Mouse (Mus musculus) lung, adult 2 months (tissue): Measurements from ENCODE around the gene Art5. TPM values are rescaled to one million over a fixed set of nuclear protein-coding genes. Genes with fewer than 3 reads are reported as not detected.
A peak's percentile ranks its signal among the peaks of the same experiment; 100 is the strongest.

Source experiments
- DNase-seq: peaks from one replicate; pipeline ENCODE4 v3.0.0; 2022
- H3K4me1 ChIP-seq: fragments of 200-500 bp; 2 replicates; pipeline ENCODE4 v1.6.1; 2011; ENCODE audit warnings: low read length; ENCODE audit not compliant: control insufficient read depth, insufficient read depth
- H3K4me3 ChIP-seq: fragments of 200-500 bp; replicated peaks from 2 replicates; pipeline ENCODE3; 2011; ENCODE audit warnings: low read depth, mild to moderate bottlenecking, control low read depth, low read length; ENCODE audit errors: extremely low read depth
- CTCF ChIP-seq: fragments of 200-500 bp; IDR thresholded peaks from 2 replicates; pipeline ENCODE4 v1.5.1; 2011; ENCODE audit warnings: mild to moderate bottlenecking, low read length, control low read depth; ENCODE audit not compliant: insufficient read depth
- POLR2A ChIP-seq: fragments of 200-500 bp; IDR thresholded peaks from 2 replicates; pipeline ENCODE4 v1.6.1; 2011; ENCODE audit warnings: low read depth, mild to moderate bottlenecking, control low read depth, low read length, borderline replicate concordance; ENCODE audit errors: extremely low read depth
- WGBS: fragments of 180-500 bp; shearing (Covaris S2); methylation state at CpG from one replicate; pipeline ENCODE4 v1.1.7; 2018; 5-methylcytosine and 5-hydroxymethylcytosine counted together
- polyA plus RNA-seq: library from polyadenylated mRNA; depleted of rRNA; stranded (reverse); fragments of >200 nt; gene quantifications from 2 replicates; pipeline ENCODE4 v1.2.3, GENCODE M21; 2012

Art5 gene
- polyA plus RNA-seq, 1 experiment = 1.2 TPM

DNA sequence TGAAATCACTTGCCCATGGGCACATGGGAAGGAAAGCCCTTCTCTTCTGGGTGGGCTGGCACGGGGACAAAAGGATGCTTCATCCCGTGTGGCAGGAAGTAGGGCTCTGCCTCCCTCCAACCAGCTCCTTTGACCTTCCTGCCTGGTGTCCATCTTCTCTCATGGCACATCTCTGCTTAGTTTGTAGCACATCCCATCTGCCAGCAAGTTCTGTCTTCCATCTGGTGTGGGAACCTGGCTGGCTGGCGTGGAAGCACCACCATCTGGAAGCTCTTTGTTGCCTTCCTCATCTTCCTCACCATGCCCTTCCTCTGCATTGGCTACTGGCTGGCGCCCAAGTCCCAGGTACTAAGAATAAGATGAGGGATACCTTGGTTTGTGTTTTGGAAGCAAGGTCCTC is 22.0 kb downstream of the Art5 start:
- Histone ChIP-seq H3K4me1 (no peaks in the 10 kb centered on the region), H3K4me3 (no peak overlapping the region)
- DNase-seq = no peak
- WGBS = 65% methylated on average over 4 of the region's 4 CpGs
- TF ChIP-seq CTCF (no peak), POLR2A (no peak)

DNA sequence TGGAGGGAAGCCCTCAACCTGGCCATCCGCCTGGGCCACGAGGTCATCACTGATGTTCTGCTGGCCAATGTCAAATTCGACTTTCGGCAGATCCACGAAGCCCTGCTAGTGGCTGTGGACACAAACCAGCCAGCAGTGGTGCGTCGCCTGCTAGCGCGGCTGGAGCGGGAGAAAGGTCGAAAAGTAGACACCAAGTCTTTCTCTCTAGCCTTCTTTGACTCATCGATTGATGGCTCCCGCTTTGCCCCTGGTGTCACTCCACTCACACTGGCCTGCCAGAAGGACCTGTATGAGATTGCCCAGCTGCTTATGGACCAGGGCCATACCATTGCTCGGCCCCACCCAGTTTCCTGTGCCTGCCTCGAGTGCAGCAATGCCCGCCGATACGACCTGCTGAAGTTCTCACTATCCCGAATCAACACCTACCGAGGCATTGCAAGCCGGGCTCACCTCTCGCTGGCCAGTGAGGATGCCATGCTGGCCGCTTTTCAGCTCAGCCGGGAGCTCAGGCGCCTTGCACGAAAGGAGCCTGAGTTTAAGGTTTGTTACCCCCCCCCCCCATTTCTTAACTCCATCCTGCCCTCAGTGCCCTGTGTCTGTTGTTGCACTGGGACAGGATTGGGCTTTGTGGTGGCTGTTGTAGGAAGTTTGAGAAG is 25.1 kb downstream of the Art5 start:
- Histone ChIP-seq H3K4me1 (no peaks in the 10 kb centered on the region), H3K4me3 (no peak overlapping the region)
- TF ChIP-seq POLR2A (no peak), CTCF (no peak)
- 84% methylated on average over 26 of the region's 26 CpGs for WGBS
- DNase-seq = no peak

DNA sequence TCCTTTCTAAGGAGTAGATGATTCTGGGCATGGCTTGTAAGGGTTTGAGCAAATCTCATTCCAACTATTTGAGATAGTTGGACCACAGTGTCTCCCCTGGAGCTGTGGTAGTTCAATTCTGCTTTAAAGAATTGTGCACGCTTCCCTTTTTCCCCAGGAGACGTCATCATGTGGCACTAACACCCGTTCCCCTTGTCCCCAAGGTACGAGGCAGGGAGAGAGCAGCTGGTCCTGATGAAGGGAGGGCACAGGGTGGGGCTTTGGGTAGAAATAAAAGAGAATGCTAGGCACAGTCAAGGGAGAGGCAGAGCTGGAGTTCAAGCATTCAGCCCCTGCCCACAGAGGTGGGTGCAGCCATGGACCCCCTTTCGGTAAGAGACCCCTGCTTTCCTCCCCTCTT is 26.5 kb downstream of the Art5 start, which contains the start of gene Trpc2:
Trpc2 (plus strand) TSS at position 301 of the 400 bp plus-strand sequence.
- 79% methylated on average over 5 of the region's 5 CpGs for WGBS
- TF ChIP-seq CTCF = no peak
- no peak for TF ChIP-seq POLR2A
- DNase-seq = no peak
- no peaks in the 10 kb centered on the region for H3K4me1 ChIP-seq
- H3K4me3 ChIP-seq = no peak within 1 kb of the TSS

DNA sequence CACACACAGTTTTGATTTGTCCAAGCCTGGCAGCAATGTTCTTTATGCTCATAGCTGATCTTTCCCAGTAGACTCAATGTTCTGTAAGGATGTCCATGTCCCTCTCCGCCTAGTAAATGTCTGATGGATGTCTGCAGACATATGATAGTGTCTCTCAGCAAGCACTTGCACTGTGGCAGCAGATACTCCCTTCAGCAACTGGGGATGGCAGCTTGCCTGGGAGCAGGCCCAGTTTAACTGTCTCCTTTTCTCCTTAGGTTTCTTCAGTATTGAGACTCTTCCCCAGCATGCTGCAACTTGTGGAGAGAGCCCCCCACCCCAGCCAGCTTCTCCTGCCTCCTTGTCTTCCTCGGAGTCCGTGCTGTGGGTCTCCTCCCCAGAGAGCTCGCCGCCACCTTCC is 27.5 kb downstream of the Art5 start:
- DNase-seq = no peak
- Histone ChIP-seq H3K4me3 (no peak overlapping the region), H3K4me1 (no peaks in the 10 kb centered on the region)
- 95% methylated on average over 5 of the region's 5 CpGs for WGBS
- TF ChIP-seq POLR2A (no peak), CTCF (no peak)

DNA sequence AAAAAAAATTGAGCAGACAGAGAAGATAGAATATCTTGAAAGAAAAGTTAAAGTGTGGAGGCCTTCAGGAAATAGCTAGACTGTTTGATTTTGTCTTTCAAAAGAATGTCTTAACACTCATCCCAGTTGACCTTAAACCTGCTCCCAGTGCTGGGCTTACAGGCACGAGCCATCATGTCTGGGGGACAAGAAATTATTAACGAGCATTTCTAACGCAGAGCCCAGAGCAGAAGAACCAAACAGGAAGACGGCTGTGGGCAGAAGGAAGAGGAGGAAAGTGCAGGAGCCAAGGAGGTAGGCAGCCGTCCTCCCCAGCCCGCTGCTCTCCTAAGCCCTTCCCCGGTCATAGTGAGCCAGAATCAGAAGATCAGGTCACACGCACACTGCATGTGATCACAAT is 29.0 kb downstream of the Art5 start:
- Histone ChIP-seq H3K4me1 (no peaks in the 10 kb centered on the region), H3K4me3 (no peak overlapping the region)
- WGBS = 72% methylated on average over 8 of the region's 8 CpGs
- DNase-seq = no peak
- no peak for TF ChIP-seq CTCF
- TF ChIP-seq POLR2A = no peak

DNA sequence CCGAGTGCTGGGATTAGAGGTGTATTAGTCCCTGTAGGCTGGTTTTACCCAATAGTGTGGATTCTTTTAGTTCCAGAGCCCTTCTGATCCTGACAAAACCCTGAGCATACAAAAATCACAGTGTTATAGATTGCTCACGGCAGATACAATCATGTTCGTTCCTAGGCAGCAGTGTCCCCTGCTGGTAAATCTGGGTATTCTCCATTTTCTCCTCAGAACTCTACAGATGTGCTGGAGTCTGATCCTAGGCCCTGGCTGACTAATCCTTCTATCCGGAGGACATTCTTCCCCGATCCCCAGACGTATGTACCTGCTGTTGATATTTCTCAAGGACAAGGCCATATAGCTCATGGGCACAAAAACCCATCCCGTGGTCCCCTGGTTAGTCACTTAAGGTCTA is 30.8 kb downstream of the Art5 start:
- H3K4me3 ChIP-seq = no peak overlapping the region
- WGBS = 72% methylated on average over 7 of the region's 7 CpGs
- H3K4me1 ChIP-seq = no peaks in the 10 kb centered on the region
- no peak for DNase-seq
- TF ChIP-seq POLR2A (no peak), CTCF (peak; percentile 37; the same call in 1 of the 2 replicates)

DNA sequence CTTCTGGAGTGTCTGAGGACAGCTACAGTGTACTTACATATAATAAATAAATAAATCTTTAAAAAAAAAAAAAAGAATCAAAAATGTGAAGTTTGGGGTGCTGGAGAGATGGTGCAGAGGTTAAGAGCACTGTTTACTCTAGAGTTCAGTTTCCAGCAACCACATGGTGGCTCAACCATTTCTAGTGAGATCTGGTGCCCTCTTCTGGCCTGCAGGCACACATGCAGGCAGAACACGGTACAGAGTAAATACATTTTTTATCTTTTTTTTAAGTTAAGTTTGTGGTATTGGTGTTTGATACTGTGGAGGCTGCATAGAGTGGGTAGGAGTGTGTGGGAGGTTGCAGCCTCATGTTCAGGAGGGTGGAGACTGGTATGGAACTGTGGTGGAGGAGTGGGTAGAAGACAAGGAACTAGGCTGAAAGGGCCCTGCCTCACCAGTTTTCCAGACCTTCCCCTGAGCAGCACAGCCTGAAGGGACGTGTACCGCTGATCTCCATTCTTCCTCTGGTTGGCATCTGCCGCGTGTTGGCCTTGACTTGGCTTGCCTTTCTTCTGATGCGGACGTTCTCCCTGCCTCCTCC is 32.5 kb downstream of the Art5 start:
- Histone ChIP-seq H3K4me3 (no peak overlapping the region), H3K4me1 (no peaks in the 10 kb centered on the region)
- TF ChIP-seq POLR2A (no peak), CTCF (peak; percentile 67)
- WGBS = 72% methylated on average over 7 of the region's 7 CpGs
- DNase-seq = no peak

DNA sequence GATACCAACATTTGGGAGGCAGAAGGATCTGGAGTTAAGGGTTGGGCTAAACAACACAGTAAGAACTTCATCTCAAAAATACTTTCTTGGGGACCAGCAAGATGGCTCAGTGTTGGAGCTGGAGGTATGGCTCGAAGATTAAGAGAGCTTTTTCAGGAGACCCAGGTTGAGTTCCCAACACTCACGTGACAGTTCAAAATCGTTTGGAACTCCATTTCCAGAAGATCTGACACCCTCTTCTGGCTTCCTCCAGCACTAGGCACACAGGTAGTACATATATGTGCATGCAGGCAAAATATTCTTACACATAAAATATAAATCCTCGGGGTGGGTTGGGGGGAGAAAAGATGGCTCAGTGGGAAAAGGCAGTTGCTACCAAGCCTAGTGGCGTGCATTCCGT is 42.9 kb downstream of the Art5 start:
- peaks cover 8% of the 10 kb centered on the region for H3K4me1 ChIP-seq
- no peak overlapping the region for H3K4me3 ChIP-seq
- 56% methylated on average over 6 of the region's 6 CpGs for WGBS
- DNase-seq = no peak
- no peak for TF ChIP-seq POLR2A
- no peak for TF ChIP-seq CTCF

DNA sequence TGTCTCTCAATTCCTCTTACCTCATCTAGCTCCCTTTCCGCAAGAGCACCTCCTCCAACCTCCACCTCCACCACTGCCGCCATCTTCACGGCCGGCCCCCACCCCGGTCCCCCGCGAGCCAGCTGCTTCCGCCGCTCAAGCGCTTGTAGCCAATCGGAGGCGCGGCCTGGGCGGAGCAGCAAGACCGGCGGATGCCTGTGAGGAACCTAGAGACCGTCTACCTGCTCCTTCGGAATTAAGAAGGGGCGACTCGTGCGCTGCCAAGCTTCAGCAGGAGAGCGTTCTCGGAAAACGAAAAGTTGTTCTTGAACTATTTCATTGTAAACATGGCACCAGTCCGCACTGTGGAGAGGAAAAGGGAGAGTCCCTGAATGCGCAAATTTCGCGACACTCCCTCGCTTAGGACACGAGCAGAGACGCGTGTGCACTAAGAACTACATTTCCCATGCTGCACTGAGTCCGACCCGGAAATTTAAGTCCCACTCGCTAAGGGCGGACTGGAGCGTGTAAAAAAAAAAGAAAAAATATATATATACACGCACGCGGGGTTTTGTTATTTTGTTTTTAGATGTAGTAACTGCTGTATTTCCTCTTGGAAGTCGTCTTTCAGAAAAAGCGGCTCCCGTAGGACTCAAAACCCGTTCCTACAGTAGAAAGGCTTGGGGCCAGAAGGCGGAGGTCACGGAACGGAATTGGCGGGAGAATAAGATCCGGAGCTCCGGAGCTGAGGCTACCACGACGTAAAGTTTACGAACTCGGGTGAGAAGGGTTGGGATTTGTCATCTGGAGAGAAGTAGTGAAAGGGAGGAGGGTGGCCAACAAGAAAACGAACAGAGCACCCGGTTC is 44.0 kb downstream of the Art5 start, which contains the start of the genes Rnf121, Xndc1 and Xntrpc:
Rnf121 (minus strand) TSS at position 424 of the 846 bp plus-strand sequence.
Xndc1 (plus strand) TSS at position 466 of the 846 bp plus-strand sequence.
Xntrpc (plus strand) TSS at position 668 of the 846 bp plus-strand sequence.
- TF ChIP-seq CTCF (no peak), POLR2A (peak; percentile 54)
- Histone ChIP-seq H3K4me3 (peak within 1 kb of the TSS; percentile 97), H3K4me1 (peaks cover 8% of the 10 kb centered on the region)
- under 1% methylated on average over 56 of the region's 56 CpGs for WGBS
- peak; percentile 94 for DNase-seq

DNA sequence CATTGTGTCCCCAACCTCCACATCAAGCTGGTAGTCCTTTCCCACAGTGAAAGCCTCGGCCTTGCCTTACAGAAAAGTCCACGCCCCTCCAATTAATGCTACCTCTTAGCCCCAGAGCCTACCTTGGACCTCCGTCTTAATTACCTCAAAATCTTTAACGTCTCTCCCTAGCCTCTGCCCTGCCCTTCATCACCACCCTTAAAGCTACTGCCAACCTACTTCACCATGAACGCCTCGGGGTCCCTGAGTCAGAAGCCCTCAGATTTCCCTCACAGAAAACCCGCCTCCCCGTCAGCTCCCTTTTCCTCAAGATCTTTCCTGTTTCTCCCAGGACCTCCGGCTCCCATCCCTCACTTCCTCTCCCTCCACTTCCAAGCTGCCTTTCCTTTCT is 44.6 kb downstream of the Art5 start:
- TF ChIP-seq POLR2A = no peak
- TF ChIP-seq CTCF = no peak
- H3K4me1 ChIP-seq = peaks cover 8% of the 10 kb centered on the region
- WGBS = under 1% methylated on average over 9 of the region's 9 CpGs
- peak; percentile 8 for DNase-seq
- H3K4me3 ChIP-seq = peak overlapping the region; percentile 97
